Mouse (Mus musculus) bone marrow macrophage, adult 2 months (primary cell): ENCODE data around the gene Gbx1. TPM values are rescaled to one million over a fixed set of nuclear protein-coding genes. Genes with fewer than 3 reads are reported as not detected.
A peak's percentile ranks its signal among the peaks of the same experiment; 100 is the strongest.

ENCODE experiments used
- H3K27ac ChIP-seq: 2 replicates; pipeline ENCODE4 v1.5.1; 2012; ENCODE audit warnings: low read depth, low read length; ENCODE audit not compliant: insufficient read depth
- H3K4me1 ChIP-seq: 2 replicates; pipeline ENCODE4 v1.6.1; 2012; ENCODE audit warnings: low read length; ENCODE audit not compliant: control insufficient read depth, insufficient read depth
- H3K4me3 ChIP-seq: 2 replicates; pipeline ENCODE4 v1.5.1; 2012; ENCODE audit warnings: mild to moderate bottlenecking, low read length, moderate library complexity; ENCODE audit not compliant: insufficient read depth
- CTCF ChIP-seq: IDR thresholded peaks from 2 replicates; pipeline ENCODE4 v1.5.1; 2012; ENCODE audit warnings: low read depth, mild to moderate bottlenecking, low read length, moderate library complexity
- POLR2A ChIP-seq: IDR thresholded peaks from 2 replicates; pipeline ENCODE4 v1.6.1; 2012; ENCODE audit warnings: mild to moderate bottlenecking, low read depth, low read length, borderline replicate concordance
- polyA plus RNA-seq: library from polyadenylated mRNA; stranded (reverse); fragments of >200 nt; gene quantifications from 2 replicates; pipeline ENCODE4 v1.2.4, GENCODE M21; 2012; ENCODE audit not compliant: missing spikeins, insufficient read depth, insufficient read length

The Gbx1 gene
- polyA plus RNA-seq, 1 experiment = not detected

DNA sequence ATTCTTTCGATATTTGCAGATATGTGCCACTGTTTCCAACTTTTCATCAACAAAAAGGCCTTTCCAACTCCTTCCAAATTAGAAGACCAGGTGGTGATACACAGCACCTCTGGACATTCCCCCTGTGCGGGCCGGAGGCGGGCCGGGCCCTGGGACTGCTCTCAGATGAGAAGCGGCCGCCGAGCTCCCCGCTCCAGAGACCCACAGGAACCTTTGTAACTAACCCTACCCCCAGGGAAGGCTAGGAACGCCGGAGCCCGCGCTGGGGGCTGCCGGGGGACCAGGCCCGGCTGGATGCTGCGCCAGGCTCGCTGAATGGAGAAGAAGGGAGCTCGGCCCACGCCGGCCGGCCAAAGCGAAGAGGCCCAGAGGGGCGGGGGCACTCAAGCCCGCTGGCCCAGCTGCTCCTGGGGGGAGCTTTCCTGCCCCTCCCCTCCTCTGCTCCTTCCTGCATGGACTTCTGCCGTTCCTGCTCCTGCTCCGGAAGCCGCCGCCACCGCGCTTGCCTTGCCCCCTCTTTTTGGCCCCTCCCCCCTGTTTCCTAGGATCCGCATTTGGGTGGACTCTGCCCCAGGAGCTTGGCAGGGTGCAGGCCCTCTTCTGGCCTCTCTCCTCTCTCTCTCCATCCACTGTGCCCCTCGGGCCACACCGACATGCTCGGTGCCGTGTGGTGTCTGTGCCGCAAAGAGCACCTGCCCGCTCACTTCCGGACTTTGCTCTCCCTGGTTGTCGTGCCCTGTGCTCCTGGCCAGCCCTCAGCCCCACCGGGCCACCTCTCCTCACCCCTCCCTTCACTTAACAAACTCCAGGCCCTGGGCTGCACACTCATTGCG is 44.5 kb downstream of the Gbx1 start:
- TF ChIP-seq CTCF = no peak
- no peak for TF ChIP-seq POLR2A
- H3K27ac ChIP-seq = no peak overlapping the region

DNA sequence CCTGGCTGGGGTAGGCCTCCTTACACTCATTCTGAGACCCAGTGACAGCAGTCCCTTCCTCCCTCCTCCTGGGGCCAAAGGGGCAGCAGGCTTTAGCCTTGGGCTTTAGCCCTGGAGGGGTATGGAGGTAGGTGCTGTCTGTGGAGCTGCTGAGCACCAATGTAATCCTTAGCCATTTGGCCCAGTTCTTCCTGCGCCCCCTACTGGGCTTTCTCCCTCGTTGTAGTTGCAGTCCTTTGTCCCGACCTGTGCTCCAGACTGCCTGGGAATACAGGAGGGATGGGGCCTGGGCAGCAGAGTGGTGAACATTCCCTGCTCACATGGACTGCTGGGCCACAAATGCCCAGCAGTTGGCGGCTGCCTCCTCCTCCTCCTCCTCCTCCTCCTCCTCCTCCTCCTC is 45.4 kb downstream of the Gbx1 start:
- Histone ChIP-seq H3K4me1 (no peaks in the 10 kb centered on the region), H3K27ac (no peak overlapping the region), H3K4me3 (no peak overlapping the region)
- TF ChIP-seq CTCF (peak; percentile 39; the same call in 1 of the 2 replicates), POLR2A (no peak)

More for the DNA sequence above, 44.5 kb downstream of the Gbx1 start:
- Histone ChIP-seq H3K4me3 (no peak overlapping the region), H3K4me1 (no peaks in the 10 kb centered on the region)

DNA sequence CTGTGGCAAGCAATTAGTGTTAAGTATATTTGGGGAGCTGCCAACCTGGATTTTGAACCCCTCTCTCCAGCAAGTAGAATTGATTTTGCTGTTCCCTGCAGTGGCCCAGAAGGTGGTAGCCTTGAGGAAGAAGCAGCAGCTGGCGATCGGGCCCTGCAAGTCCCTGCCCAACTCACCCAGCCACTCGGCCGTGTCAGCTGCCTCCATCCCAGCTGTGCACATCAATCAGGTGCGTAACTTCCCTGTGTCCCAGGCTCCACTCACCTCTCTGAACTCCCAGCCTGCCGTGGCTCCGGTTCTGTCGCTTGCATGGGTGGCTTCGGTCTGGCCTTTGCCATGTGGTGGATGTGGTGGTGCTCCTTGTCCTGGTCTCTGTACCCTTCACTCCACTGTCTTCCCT is 49.1 kb downstream of the Gbx1 start:
- H3K27ac ChIP-seq = no peak overlapping the region
- H3K4me3 ChIP-seq = no peak overlapping the region
- no peaks in the 10 kb centered on the region for H3K4me1 ChIP-seq
- no peak for TF ChIP-seq CTCF
- no peak for TF ChIP-seq POLR2A

DNA sequence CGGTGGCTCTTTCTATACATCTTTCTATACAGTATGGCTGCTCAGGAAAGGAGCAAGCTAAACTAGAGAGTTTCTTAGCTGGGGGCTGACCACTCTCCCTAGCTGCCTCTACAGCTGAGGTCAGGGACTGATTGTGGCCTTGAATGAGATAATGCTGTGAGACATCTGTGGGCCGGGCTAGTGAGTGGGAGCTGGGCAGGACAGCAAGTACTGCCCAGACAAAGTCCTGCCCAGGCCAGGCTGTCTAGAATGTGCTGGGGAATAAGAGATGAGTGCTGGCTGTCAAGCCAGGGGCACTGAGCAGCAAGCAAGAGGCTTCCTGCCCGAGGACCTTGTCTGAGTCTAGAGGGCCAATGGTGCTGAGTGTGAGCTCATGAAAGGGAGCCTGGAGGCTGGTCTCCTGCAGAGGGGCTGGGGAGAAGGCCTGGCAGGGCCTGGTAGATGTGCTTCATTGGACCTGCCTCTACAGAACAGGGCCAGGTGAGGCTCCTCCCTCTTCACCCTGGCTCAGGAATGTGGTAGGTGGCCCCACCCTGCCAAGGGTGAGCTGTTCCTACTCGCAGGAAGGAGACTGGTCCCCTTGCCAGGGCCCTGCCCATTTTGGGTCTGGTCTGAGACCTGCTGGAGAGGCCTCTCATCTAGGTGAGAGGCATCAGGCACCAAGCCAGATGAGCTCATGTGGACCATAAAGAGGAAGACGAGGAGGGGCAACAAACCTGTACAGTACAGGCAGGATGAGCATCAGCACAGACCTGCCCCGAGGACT is 51.3 kb downstream of the Gbx1 start:
- no peak for TF ChIP-seq CTCF
- no peaks in the 10 kb centered on the region for H3K4me1 ChIP-seq
- H3K4me3 ChIP-seq = no peak overlapping the region
- no peak overlapping the region for H3K27ac ChIP-seq

DNA sequence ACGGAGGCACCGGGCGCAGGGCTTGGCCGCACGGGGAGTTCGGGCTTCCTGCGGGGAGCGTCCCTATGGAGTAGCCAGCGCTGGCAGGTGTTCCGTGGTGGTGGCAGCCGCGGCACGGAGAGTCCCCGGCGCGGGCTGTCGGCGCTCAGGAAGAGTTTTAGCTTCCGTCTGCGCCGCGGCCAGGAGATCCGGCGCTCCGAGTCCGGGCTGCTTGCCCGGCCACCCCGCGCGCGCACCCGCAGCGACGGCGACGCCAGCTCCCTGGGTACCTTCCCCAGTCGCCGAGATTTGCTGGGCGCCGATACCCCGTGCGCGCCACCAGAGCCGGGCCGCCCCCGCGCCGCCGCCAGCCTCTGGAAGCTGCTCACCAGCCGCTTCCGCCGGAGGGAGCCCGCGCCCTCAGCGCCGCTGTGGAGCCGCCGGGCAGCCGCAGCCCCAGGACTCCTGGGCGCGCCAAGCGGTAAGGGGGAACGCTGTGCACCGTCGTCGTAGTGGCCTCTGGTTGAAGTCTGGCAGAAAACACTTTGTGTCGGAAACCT is 52.2 kb downstream of the Gbx1 start:
- no peak for TF ChIP-seq POLR2A
- no peak for TF ChIP-seq CTCF
- Histone ChIP-seq H3K4me1 (no peaks in the 10 kb centered on the region), H3K27ac (no peak overlapping the region), H3K4me3 (no peak overlapping the region)

DNA sequence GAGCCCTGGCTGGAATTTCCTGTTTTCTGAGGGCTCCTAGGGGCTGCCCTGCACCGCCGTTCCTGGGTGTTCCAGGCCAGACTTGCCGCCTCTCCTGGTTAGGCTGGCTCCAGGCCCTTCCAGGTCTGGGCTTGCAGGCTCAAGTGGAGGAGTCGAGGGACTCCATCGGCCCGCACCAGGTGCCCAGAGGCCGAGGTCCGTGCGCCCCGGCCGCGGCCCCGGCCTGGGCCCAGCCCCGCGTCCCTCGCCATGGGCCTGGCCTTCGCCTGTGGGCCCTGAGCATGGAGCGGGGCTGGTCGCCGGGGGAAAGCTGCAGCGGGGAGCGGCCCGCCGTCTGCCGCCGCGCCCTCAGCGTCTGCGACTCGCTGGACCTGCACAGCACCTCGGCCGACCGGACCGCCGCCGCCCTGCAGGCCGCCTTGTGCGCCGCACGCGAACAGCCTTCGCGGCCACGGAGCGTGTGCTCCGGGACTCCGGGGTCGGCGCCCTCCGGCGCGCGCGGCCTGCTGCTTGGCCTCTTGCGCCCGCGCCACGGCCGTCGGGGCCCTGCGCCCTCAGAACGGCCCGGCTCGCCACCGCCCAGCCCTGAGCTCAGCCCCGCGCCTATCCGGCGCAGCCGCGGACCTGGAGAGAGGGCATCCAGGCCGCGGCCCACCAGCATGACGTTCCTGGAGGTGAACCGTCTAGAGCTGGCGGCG is 52.8 kb downstream of the Gbx1 start:
- TF ChIP-seq POLR2A = no peak
- no peak for TF ChIP-seq CTCF
- H3K27ac ChIP-seq = no peak overlapping the region
- H3K4me3 ChIP-seq = no peak overlapping the region
- no peaks in the 10 kb centered on the region for H3K4me1 ChIP-seq

DNA sequence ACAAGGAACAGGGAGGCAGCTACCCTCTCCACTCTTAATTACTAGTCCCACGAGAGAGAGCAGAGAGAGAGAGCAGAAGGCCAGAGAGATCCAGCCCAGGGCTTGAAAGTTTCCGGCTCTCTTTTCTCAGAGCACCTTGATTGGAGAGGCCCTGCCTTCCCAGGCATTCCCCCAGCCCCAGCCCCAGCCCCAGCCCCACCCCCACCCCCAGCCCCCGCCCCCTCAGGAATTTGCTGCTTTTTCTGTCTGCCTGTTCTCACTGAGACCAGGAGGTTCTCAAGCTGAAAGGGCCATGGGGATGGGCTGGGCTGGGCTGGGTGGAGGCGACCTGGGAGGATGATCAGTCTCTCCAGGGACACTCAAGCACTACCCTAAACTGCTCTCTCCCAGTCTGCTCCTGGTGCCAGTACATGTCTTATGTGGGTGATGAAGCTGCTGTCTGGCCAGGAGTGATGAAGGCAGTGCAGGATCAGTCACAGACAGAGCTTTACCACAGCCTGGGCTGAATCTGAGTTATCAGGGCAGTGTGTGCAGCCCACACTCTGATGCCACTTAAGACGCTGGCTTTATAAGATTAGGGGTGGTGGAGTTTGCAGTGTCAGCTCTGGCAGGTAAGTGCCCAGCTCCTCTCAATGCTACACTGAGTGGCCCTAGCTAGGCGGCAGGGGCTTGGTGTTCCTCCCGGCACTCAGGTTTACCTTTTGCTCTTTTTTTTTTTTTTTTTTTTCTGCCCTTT is 54.0 kb downstream of the Gbx1 start:
- Histone ChIP-seq H3K27ac (no peak overlapping the region), H3K4me1 (no peaks in the 10 kb centered on the region), H3K4me3 (no peak overlapping the region)
- TF ChIP-seq CTCF (no peak), POLR2A (no peak)

DNA sequence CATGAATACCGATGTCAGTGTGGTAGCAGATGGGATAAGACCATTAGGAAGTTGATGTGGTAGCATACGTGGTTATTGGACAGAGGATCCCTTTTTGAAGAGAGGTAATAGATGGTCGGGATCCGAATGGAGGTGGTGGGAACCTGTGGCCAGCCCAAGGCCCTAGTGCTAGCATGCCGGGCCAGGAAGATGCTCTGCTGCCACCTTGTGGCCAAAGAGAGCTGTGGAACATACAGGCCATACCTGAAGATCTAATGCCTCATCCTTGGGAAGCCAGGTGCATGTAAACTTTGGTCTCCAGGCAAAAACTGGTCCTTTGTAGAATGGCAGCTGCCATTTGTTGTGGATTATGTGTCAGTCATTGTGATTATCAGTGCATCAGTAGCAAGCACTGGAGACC is 56.4 kb downstream of the Gbx1 start:
- Histone ChIP-seq H3K4me3 (no peak overlapping the region), H3K4me1 (peaks cover 1% of the 10 kb centered on the region), H3K27ac (no peak overlapping the region)
- TF ChIP-seq POLR2A = no peak
- peak; percentile 65; the same call in 1 of the 2 replicates for TF ChIP-seq CTCF

DNA sequence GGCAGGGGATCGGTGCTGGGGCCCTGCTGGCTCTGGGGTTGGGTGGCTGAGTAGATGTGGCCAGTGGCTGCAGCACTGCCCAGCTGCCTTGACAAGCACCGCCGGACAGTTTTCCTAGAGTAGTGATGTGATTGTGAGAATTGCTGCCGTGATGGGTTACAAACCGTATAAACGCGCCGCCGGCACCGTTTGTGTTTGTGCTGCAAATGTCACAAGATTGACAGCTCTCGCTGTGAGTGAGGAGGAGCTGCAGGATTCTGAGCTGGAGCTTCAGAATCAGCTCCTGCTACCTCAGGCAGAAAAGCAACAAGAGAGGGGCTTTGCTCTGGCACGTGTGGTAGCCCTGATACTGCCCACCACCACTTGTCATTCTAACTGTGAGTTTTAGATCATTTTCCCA is 60.2 kb downstream of the Gbx1 start:
- TF ChIP-seq POLR2A = no peak
- TF ChIP-seq CTCF = no peak
- Histone ChIP-seq H3K4me1 (peaks cover 20% of the 10 kb centered on the region), H3K4me3 (no peak overlapping the region), H3K27ac (no peak overlapping the region)
